Mouse (Mus musculus) ES-E14 (cell line): Measurements from ENCODE around the gene Frat2.

ENCODE experiments used
- HCFC1 ChIP-seq: IDR thresholded peaks from 2 replicates; pipeline ENCODE4 v1.6.1; 2012; ENCODE audit warnings: low read length, inconsistent platforms, borderline replicate concordance; ENCODE audit not compliant: insufficient read depth
- ZC3H11A ChIP-seq: IDR thresholded peaks from 2 replicates; pipeline ENCODE4 v1.6.1; 2012; ENCODE audit warnings: low read depth, mild to moderate bottlenecking, inconsistent platforms, low read length, borderline replicate concordance

GRCm38 (mm10) chr19:41872285-41872684 lies 24.4 kb upstream of the Frat2 start:
- TF ChIP-seq ZC3H11A (no peak), HCFC1 (no peak)
